10 mouse cellular contexts compared by ENCODE assay signal in genomic region chr16:90673507-90674354, GRCm38 (mm10). TPM values are rescaled to one million over a fixed set of nuclear protein-coding genes. Genes with fewer than 3 reads are reported as not detected.
DNase-seq lines count a peak whose midpoint lies in the region; ATAC-seq and TF ChIP-seq lines count a peak whose summit lies in the region.
"Had no signal": no experiment of that assay in that cellular context is flagged by ENCODE, and none has a peak within 500 bp of the region (broad histone marks: within the 10 kb centered on the region; RNA-seq: fewer than 3 reads in every experiment).

No protein-coding gene starts in this region.

- peak; percentile 46; the same call in 1 of the 2 replicates for ATAC-seq in forebrain, embryonic 15.5 days (replicated peaks)
- ATAC-seq in forebrain, embryonic 11.5 days (replicated peaks; ENCODE audit: low FRiP score): no peak
- ATAC-seq in limb, embryonic 15.5 days (ENCODE audit: insufficient number of reproducible peaks, low FRiP score, low TSS enrichment, low read depth): peak; percentile 59

- H3K27ac ChIP-seq in forebrain, embryonic 15.5 days (replicated peaks): no peak overlapping the region
- no peak overlapping the region for H3K27ac ChIP-seq in forebrain, embryonic 11.5 days (ENCODE audit: low read depth, low read length)
- 0 out of 2 replicates have a peak overlapping the region, but pooled peaks have one; percentile 2 for H3K27ac ChIP-seq in limb, embryonic 15.5 days
- no peak overlapping the region for H3K27ac ChIP-seq in limb, embryonic 10.5 days
- H3K27ac ChIP-seq in cerebellum, adult 2 months (ENCODE audit: insufficient read depth, low read length): no peak overlapping the region
- H3K27ac ChIP-seq: stomach, embryonic 15.5 days had no signal

- no peak overlapping the region for H3K9ac ChIP-seq in forebrain, embryonic 15.5 days (replicated peaks)
- H3K9ac ChIP-seq in forebrain, embryonic 11.5 days (ENCODE audit: low read length): no peak overlapping the region
- no peak overlapping the region for H3K9ac ChIP-seq in limb, embryonic 15.5 days
- H3K9ac ChIP-seq: stomach, embryonic 15.5 days had no signal

- TF ChIP-seq CTCF in cerebellum, adult 2 months (IDR thresholded peaks at IDR 0.05; ENCODE audit: borderline replicate concordance, insufficient read depth, low read depth, low read length): peak; percentile 45

- no peaks in the 10 kb centered on the region for H3K36me3 ChIP-seq in forebrain, embryonic 15.5 days
- no peaks in the 10 kb centered on the region for H3K36me3 ChIP-seq in forebrain, embryonic 11.5 days (ENCODE audit: control insufficient read depth, insufficient read depth, low read length)
- no peaks in the 10 kb centered on the region for H3K36me3 ChIP-seq in limb, embryonic 15.5 days
- H3K36me3 ChIP-seq in limb, embryonic 10.5 days: no peaks in the 10 kb centered on the region
- H3K36me3 ChIP-seq: stomach, embryonic 15.5 days had no signal

- no peak for TF ChIP-seq POLR2A in cerebellum, adult 2 months (IDR thresholded peaks at IDR 0.05; ENCODE audit: borderline replicate concordance, insufficient read depth, low read length)

- no peak for DNase-seq in forebrain, embryonic 11.5 days (ENCODE audit: low spot score)
- DNase-seq in limb, embryonic 10.5 days (ENCODE audit: low spot score): no peak
- peak; percentile 62 to 81 for DNase-seq in cerebellum, adult 2 months
- DNase-seq in lung, postnatal 10 days: peak; percentile 72
- no peak for DNase-seq in ovary, postnatal 36 days (ENCODE audit: low spot score)
- DNase-seq in right cerebral cortex, adult 2 months (ENCODE audit: low spot score in 2 of 2): no peak
- DNase-seq: kidney, adult 11 months had no signal

- 80% methylated on average over 21 of the region's 21 CpGs for WGBS in forebrain, embryonic 15.5 days
- WGBS in forebrain, embryonic 11.5 days: 87% methylated on average over 21 of the region's 21 CpGs
- WGBS in limb, embryonic 15.5 days: 67% methylated on average over 21 of the region's 21 CpGs
- 90% methylated on average over 21 of the region's 21 CpGs for WGBS in limb, embryonic 10.5 days
- WGBS in cerebellum, adult 2 months: 28% methylated on average over 21 of the region's 21 CpGs

- no peak overlapping the region for H3K4me2 ChIP-seq in forebrain, embryonic 15.5 days (replicated peaks)
- no peak overlapping the region for H3K4me2 ChIP-seq in forebrain, embryonic 11.5 days (ENCODE audit: low read depth, low read length, severe bottlenecking)
- no peak overlapping the region for H3K4me2 ChIP-seq in limb, embryonic 15.5 days
- H3K4me2 ChIP-seq: stomach, embryonic 15.5 days had no signal

- H3K9me3 ChIP-seq in forebrain, embryonic 15.5 days: no peaks in the 10 kb centered on the region
- no peaks in the 10 kb centered on the region for H3K9me3 ChIP-seq in forebrain, embryonic 11.5 days (ENCODE audit: control insufficient read depth, low read length)
- H3K9me3 ChIP-seq in limb, embryonic 15.5 days: no peaks in the 10 kb centered on the region
- no peaks in the 10 kb centered on the region for H3K9me3 ChIP-seq in limb, embryonic 10.5 days (replicated peaks)
- H3K9me3 ChIP-seq: stomach, embryonic 15.5 days had no signal

- no peaks in the 10 kb centered on the region for H3K4me1 ChIP-seq in forebrain, embryonic 15.5 days
- no peaks in the 10 kb centered on the region for H3K4me1 ChIP-seq in forebrain, embryonic 11.5 days (replicated peaks; ENCODE audit: control insufficient read depth, insufficient read depth, low read length)
- H3K4me1 ChIP-seq in limb, embryonic 15.5 days: no peaks in the 10 kb centered on the region; the same call in 1 of the 2 replicates
- H3K4me1 ChIP-seq in limb, embryonic 10.5 days: peaks cover 11% of the 10 kb centered on the region
- 0 out of 2 replicates have a peak, but pooled peaks cover 4% of the 10 kb centered on the region for H3K4me1 ChIP-seq in cerebellum, adult 2 months (ENCODE audit: control insufficient read depth, insufficient read depth, low read length)
- H3K4me1 ChIP-seq: stomach, embryonic 15.5 days had no signal

- no peaks in the 10 kb centered on the region for H3K27me3 ChIP-seq in forebrain, embryonic 15.5 days
- no peaks in the 10 kb centered on the region for H3K27me3 ChIP-seq in forebrain, embryonic 11.5 days (ENCODE audit: control insufficient read depth, insufficient read depth, low read length)
- H3K27me3 ChIP-seq in limb, embryonic 15.5 days: no peaks in the 10 kb centered on the region
- no peaks in the 10 kb centered on the region for H3K27me3 ChIP-seq in limb, embryonic 10.5 days (ENCODE audit: low read depth, poor library complexity, severe bottlenecking)
- H3K27me3 ChIP-seq in cerebellum, adult 2 months (ENCODE audit: control insufficient read depth, insufficient read depth, low read length): no peaks in the 10 kb centered on the region
- H3K27me3 ChIP-seq: stomach, embryonic 15.5 days had no signal

- H3K4me3 ChIP-seq in forebrain, embryonic 15.5 days: no peak overlapping the region
- no peak overlapping the region for H3K4me3 ChIP-seq in forebrain, embryonic 11.5 days (ENCODE audit: low read depth, low read length)
- no peak overlapping the region for H3K4me3 ChIP-seq in limb, embryonic 15.5 days
- H3K4me3 ChIP-seq in limb, embryonic 10.5 days: no peak overlapping the region
- H3K4me3 ChIP-seq in cerebellum, adult 2 months (replicated peaks; ENCODE audit: insufficient read depth, low read depth, low read length): no peak overlapping the region
- H3K4me3 ChIP-seq: stomach, embryonic 15.5 days had no signal

RNA-seq across cellular contexts. Expression of gene Mis18a, which starts 53.5 kb away (rescaled TPM):
- polyA plus RNA-seq in forebrain, embryonic 15.5 days (2015; fragmentation: Nextera tagmentation; extraction: Ambion mirVana): 50.4 and 50.8 TPM in 2 replicates
- polyA plus RNA-seq in forebrain, embryonic 11.5 days (2014; fragmentation: Nextera tagmentation; extraction: Ambion mirVana): 92.9 and 102 TPM in 2 replicates
- polyA plus RNA-seq in limb, embryonic 15.5 days (2015; fragmentation: Nextera tagmentation; extraction: Ambion mirVana): 50.4 and 57.0 TPM in 2 replicates
- 98.1 and 103 TPM in 2 replicates for polyA plus RNA-seq in limb, embryonic 10.5 days (2016; fragmentation: Nextera tagmentation; extraction: Ambion mirVana)
- polyA plus RNA-seq in cerebellum, adult 2 months (2012; rRNA removed): 6.5 and 8.6 TPM in 2 replicates

Comparison
In these comparisons a context has a peak if more than half of its experiments do, and no peak if none do; other contexts are left out.
1. DNase-seq: peak in cerebellum, adult 2 months (2 of 2) and lung, postnatal 10 days (single experiment); none in forebrain, embryonic 11.5 days (single experiment), limb, embryonic 10.5 days (single experiment), ovary, postnatal 36 days (single experiment) and right cerebral cortex, adult 2 months (0 of 2).